Mouse (Mus musculus) lung, postnatal 4 days (tissue): Measurements from ENCODE around the gene Ptk7.

Experiments
- DNase-seq, 2 experiments: peaks; one replicate each; pipeline ENCODE4 v3.0.0; 2021

Gene Ptk7

GRCm38 (mm10) chr17:46628791-46629684, at the start of gene Ptk7:
Gene Ptk7 (minus strand): TSS chr17:46629504.
- peak; percentile 88 to 93 for DNase-seq

GRCm38 (mm10) chr17:46678911-46679310, 49.6 kb upstream of the Ptk7 start:
- DNase-seq: no peak

GRCm38 (mm10) chr17:46678416-46678815, 49.1 kb upstream of the Ptk7 start, which contains the start of gene Mea1:
Gene Mea1 (plus strand): TSS chr17:46678793.
- peak in 1 of 2 experiments; percentile 55 for DNase-seq

DNA sequence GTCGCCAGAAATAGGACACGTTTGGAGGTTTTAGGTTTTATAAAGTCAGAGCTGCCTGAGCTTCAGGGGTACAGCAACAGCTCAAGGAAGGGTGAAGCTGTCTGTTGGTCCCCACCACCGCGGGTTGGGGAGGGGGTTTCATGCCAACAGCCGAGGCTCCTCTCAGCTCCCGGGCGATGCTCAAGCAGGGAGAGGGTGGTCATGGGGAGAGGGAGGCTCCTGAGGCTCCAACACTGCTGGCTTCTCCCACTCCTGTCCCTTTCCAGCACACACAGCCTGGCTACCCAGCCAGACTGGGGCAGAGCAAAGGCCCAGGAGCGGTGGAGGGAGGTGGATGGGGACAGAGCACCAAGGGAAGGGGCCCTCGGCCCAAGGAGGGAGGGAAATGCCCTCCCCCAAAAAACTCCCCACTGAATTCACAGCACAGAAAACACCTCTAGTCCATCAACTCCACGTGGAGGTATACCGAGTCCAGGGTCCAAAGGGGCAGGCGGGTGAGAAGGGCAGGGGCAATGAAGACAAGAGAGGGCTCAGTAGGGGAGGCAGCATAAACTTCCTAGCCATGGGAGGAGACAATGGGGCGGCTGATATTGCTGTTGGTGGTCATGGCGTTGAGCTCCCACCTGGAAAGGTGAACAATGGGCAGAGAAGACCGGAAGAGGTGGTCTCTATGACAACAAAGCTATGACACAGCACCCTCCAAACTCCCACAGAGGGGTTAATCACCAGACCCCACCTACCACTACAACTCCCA, 45.4 kb upstream of the Ptk7 start:
- DNase-seq: no peak

DNA sequence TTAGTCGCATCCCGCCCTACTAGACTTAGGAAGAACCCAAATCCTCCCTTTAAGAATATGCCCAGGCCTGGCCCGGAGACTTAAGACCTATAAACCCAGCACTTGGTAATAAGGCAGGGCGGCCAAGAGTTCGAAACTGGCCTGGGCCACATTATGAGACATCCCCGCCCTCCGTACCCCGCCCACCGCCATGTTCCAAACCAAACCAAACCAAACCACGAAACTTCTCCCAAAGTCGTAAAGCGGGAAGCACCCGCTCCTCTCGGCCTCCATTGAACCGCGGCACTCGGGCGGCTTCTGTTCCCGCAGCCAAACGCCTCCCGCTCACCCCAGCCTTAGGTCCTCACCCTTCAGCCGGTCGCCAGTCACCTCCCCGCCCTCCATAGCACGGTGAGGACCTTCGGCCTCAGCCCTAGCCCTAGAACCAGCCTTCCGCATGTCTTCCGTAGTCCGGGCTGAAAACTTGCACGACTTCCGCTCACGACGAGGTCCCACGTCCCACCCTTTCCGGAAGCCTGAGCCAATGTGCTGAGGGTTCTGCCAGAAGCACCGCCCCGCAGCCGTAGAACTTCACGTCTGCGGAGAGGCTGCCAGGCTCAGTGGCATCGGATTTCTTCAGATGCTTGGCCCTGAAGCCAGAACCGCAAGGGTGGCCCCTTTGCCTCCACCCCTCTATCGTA, 44.7 kb upstream of the Ptk7 start, which contains the start of gene Rrp36:
Rrp36 (minus strand) TSS at position 503 of the 680 bp plus-strand sequence.
- peak; percentile 93 to 94 for DNase-seq

GRCm38 (mm10) chr17:46669911-46670310, 40.6 kb upstream of the Ptk7 start:
- DNase-seq: no peak

GRCm38 (mm10) chr17:46667712-46668111, 38.4 kb upstream of the Ptk7 start:
- no peak for DNase-seq

- no peak for DNase-seq
Observed at GRCm38 (mm10) chr17:46662730-46663129, 33.4 kb upstream of the Ptk7 start.

GRCm38 (mm10) chr17:46661981-46662380, 32.7 kb upstream of the Ptk7 start:
- DNase-seq: no peak

- DNase-seq: no peak
Observed at GRCm38 (mm10) chr17:46661351-46661750, 32.0 kb upstream of the Ptk7 start.

DNA sequence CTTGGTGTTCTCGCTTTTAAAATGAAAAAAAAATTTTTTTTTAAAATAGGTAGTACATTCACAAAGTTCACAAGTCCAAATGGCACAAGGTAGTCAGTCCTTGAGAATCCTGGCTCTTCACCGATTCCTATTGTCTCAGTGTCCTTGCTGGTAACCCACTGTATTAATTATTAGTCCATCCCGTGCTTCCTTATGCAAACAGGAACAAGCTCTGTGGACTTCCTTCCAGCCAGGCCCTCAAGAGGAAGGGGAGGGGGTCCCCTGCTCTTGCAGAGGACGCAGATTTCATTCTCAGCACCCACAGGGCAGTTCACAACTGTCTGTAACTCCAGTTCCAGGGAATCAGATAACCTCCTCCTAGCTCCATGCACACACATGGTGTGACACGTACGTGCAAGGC, 26.8 kb upstream of the Ptk7 start:
- no peak for DNase-seq

- no peak for DNase-seq
Observed at GRCm38 (mm10) chr17:46651755-46652547, 22.6 kb upstream of the Ptk7 start.

DNA sequence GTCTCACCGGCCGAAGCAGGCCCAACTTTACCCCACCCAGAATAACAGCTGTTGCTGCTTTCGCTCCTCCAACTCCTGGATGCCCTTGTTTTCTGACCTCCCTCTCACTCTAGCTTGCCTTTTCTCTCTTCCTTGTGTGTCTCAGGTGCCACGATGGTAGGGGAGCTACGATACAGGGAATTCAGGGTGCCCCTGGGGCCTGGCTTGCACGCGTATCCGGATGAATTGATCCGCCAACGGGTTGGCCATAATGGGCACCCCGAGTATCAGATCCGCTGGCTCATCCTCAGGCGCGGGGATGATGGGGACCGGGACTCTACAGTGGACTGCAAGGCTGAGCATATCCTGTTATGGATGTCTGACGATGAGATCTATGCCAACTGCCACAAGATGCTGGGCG, 22.0 kb upstream of the Ptk7 start:
- DNase-seq: no peak

DNA sequence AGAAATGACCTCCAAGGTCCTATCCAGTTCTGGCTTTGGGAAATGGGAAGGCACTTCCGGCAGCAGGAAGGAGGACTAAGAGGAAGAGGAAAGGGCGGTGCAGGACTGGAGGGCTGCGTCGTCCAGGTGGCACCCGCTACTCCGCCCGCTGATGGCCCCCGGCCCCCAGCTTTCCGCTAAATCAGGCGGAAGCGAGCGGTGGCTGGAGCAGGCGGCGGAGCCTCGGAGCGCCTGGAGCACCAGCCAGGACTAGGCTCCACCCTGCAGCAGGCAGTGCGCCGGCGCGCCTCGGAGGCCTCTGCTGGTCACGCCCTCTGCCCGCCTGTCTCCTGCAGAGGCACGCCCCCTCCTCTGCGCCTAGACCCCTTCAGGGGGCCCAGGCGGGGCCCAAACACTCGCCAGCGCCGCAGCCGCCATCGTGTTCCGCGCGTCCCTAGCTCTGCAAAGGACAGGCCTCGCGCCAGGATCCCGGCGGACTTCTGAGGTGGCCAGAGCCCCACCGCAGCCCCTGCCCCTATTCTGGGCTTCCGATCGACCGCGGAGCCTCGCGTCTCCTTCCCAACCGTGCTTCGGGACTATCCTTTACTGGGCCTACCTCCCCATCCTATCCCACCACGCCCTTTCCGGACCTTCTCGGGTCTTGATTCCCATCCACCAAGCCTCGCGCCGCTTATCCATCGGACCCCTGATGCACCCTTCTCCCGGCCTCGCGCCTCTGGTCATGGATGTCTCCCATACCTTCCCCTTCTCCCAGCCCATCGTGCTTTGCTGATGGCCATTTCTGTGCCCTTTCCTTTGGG, 21.1 kb upstream of the Ptk7 start, which contains the start of gene Cul7:
Cul7 (plus strand) TSS at position 106 of the 800 bp plus-strand sequence.
- DNase-seq: peak; percentile 95 to 98

DNA sequence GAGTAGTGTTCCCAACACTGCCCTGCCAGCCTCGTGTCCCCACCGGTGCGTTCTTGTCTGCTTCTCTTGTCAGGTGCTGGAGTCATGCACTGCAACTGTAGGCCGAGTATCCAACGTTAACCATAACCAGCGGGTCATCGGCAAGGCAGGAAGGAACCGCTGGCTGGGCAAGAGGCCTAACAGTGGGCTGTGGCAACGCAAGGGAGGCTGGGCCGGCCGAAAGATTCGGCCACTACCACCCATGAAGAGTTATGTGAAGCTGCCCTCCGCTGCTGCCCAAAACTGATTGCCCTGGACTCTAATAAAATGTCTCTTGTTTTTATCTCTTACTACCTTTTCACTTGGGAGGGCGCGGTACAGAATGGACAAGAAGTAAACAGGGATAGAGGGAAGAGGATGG, 20.5 kb upstream of the Ptk7 start:
- DNase-seq: peak in 1 of 2 experiments; percentile 59

DNA sequence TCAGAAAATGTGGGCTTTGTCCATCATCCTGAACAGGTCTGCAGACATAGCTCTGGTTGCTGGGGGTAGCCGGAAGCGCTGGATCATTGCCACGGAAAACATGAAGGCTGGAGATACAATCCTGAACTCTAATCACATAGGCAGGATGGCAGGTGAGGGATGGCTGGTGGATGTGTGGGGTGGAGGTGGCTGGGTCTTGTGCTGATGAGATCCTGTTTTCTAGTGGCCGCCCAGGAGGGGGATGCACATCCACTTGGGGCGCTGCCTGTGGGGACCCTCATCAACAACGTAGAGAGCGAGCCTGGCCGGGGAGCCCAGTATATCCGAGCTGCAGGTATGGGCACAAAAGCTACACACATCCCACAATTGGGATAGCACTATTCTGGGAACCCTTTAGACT, 19.1 kb upstream of the Ptk7 start:
- DNase-seq: no peak

GRCm38 (mm10) chr17:46647279-46647678, 18.0 kb upstream of the Ptk7 start:
- DNase-seq: no peak

DNA sequence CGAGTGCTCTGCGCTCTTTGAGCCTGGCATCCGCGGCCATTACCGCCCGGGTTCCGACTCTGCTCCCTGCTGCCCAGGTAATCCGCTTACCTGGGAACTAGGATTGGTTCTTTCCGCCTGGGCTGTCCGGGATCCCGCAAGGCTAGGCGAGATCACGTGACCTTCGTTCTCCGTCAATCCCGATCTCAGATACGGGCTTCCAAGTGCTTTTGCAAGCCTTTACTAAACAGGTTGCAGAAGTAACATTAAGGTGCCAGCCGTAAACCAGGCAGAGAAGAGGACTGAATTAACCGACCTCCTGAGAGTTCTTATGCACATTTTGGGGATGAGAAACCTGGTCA, 17.0 kb upstream of the Ptk7 start:
- no peak for DNase-seq

DNA sequence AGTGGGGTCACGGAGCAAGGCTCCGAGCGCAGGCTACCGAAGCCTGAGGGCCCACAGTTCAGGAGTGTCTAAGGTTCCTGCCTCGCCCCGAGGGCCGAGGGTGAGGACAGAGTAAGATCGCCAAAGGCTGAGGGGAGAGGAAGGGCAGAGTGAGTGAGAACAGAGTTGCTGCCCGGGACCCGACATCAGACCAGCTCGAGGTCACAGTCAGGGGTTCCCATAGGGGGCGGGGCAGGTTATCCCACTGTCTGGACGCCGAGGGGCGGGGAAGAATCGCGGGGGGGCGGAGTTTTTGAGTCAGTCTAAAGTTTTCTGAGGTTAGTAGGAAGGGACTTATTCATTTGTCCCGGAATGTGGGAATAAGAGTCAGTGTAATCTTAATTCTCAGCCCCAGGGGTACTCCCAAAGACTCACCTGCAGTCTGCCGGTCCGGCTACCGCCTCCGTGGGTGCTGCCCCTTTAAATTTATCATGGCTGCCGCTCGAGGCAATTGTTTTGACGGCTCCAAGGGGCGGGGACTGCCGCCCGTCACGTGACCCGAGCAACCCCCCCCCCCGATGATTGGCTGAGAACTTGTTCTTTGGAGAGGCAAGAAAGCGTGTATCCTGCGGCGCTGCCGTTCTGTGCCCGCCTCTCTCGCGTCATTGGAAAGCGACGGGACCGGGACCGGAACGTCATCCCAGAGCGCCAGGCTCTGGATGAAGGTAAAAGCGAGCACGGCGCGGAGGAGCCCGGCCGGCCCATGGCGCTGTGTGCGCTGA, 16.4 kb upstream of the Ptk7 start, which contains the start of the genes Klc4 and Mrpl2:
Klc4 (minus strand) TSS at position 462 of the 761 bp plus-strand sequence.
Mrpl2 (plus strand) TSS at position 669 of the 761 bp plus-strand sequence.
- peak; percentile 99 to 100 for DNase-seq

DNA sequence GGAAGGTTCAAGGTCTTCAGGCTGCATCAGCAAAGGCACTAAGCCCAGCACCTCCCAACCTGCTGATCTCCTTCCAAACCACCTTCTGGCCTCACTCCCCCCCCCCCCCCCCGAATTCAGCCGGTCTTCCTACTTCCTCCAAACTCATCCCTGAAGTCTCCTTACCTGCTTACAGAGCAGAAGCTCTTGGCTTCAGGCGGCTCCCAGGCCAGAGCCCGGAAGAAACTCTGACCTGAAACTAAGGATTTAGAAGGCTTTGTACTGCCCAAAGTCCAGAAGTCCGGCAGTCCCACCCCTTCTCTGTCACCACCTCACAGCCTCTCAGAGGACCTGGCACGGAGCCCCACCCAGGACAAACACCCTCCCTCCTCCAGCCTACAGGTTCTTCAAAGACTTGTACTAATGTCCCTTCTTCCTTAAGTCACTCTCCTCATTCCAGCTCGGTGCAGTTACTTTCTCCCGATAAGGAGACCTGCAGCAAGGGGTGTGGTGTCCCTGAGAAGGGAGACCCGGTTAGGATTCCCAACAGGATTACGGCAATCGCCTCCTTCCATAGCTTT, 15.7 kb upstream of the Ptk7 start:
- peak; percentile 81 to 86 for DNase-seq
